Comparison of ENCODE assay signal across 21 mouse cellular contexts in the genomic region with DNA sequence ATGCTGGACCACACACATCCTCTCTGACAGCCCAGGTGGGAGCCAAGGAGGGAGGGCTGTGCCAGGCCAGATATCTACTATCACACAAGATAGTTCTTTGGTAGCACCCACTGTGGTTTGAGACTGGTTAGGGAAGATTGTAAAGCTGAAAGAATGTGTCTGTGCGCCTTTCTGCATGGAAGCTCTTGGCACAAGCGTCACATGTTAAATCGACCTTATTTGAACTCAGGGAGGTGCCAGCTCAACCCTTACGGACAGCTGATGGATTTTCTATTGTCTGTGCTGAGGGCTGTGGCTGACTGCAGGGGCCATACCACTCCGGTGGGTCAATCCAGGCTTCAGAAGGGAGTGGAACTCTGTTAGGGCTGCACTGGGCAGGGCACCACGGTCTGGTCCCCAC. TPM values are rescaled to one million over a fixed set of nuclear protein-coding genes. Genes with fewer than 3 reads are reported as not detected.
A peak's percentile ranks its signal among the peaks of the same experiment; 100 is the strongest.
DNase-seq lines count a peak whose midpoint lies in the region; ATAC-seq and TF ChIP-seq lines count a peak whose summit lies in the region.
"Had no signal": no experiment of that assay in that cellular context is flagged by ENCODE, and none has a peak within 500 bp of the region (broad histone marks: within the 10 kb centered on the region; RNA-seq: fewer than 3 reads in every experiment).

No protein-coding gene starts in this region.

- peak overlapping the region; percentile 19; the same call in 1 of the 2 replicates for H3K9ac ChIP-seq in midbrain, postnatal 0 days (replicated peaks; ENCODE audit: low read length, poor library complexity, severe bottlenecking)
- H3K9ac ChIP-seq in midbrain, embryonic 14.5 days (replicated peaks; ENCODE audit: low read length): no peak overlapping the region
- H3K9ac ChIP-seq: forebrain, postnatal 0 days; liver, embryonic 14.5 days; neural tube, embryonic 13.5 days had no signal

- peak overlapping the region; percentile 68; the same call in 1 of the 2 replicates for H3K27ac ChIP-seq in gastrocnemius, adult 2 months
- H3K27ac ChIP-seq in layer of hippocampus, adult 2 months: peak overlapping the region; percentile 88
- H3K27ac ChIP-seq in midbrain, postnatal 0 days (ENCODE audit: low read depth, low read length): no peak overlapping the region
- no peak overlapping the region for H3K27ac ChIP-seq in midbrain, embryonic 14.5 days (replicated peaks; ENCODE audit: low read depth, low read length)
- H3K27ac ChIP-seq: embryonic facial prominence, embryonic 10.5 days; liver, embryonic 14.5 days; macrophage had no signal

- H3K4me2 ChIP-seq in midbrain, postnatal 0 days (ENCODE audit: low read depth, low read length, poor library complexity, severe bottlenecking): no peak overlapping the region
- no peak overlapping the region for H3K4me2 ChIP-seq in midbrain, embryonic 14.5 days (ENCODE audit: low read length)
- H3K4me2 ChIP-seq: neural tube, embryonic 13.5 days had no signal

- H3K4me3 ChIP-seq in gastrocnemius, adult 2 months: no peak overlapping the region
- no peak overlapping the region for H3K4me3 ChIP-seq in layer of hippocampus, adult 2 months
- H3K4me3 ChIP-seq in midbrain, postnatal 0 days (ENCODE audit: low read depth, low read length): no peak overlapping the region
- H3K4me3 ChIP-seq in midbrain, embryonic 14.5 days (replicated peaks; ENCODE audit: low read depth, low read length): no peak overlapping the region
- H3K4me3 ChIP-seq: embryonic facial prominence, embryonic 10.5 days; neural tube, embryonic 13.5 days had no signal

- peaks cover 38% of the 10 kb centered on the region for H3K36me3 ChIP-seq in midbrain, postnatal 0 days (ENCODE audit: insufficient read depth, low read length)
- peaks cover 61% of the 10 kb centered on the region for H3K36me3 ChIP-seq in midbrain, embryonic 14.5 days (ENCODE audit: control insufficient read depth, insufficient read depth, low read length)
- H3K36me3 ChIP-seq: G1E had no signal

- peak; percentile 28 for DNase-seq in cerebellum, adult 11-12 months
- DNase-seq in cerebellum, adult 8-10 months: no peak
- no peak for DNase-seq in gastrocnemius, adult 2 months
- no peak for DNase-seq in gastrocnemius, adult 18-20 months (ENCODE audit: low spot score)
- DNase-seq in layer of hippocampus, adult 2 months (ENCODE audit: low spot score in 2 of 2): no peak
- no peak for DNase-seq in layer of hippocampus, postnatal 25 days (ENCODE audit: extremely low spot score in 1 of 2, low spot score in 1 of 2)
- DNase-seq in midbrain, postnatal 0 days (ENCODE audit: low spot score): no peak
- no peak for DNase-seq in midbrain, embryonic 14.5 days
- DNase-seq: forebrain, postnatal 0 days; gastrocnemius, postnatal 10 days; heart, adult 18-20 months; kidney, adult 8-10 months; layer of hippocampus, postnatal 36 days; spleen, adult 18-20 months; thymus, adult 2 months had no signal

- 42% methylated on average over 6 of the region's 6 CpGs for WGBS in midbrain, postnatal 0 days
- WGBS in midbrain, embryonic 14.5 days: 38% methylated on average over 6 of the region's 6 CpGs

- ATAC-seq in midbrain, postnatal 0 days (ENCODE audit: low FRiP score): no peak
- no peak for ATAC-seq in midbrain, embryonic 14.5 days (ENCODE audit: low FRiP score, low TSS enrichment)
- ATAC-seq: CD4-positive, CD25-positive, alpha-beta regulatory T cell, adult 4 months; forebrain, postnatal 0 days had no signal

- H3K9me3 ChIP-seq in midbrain, postnatal 0 days (ENCODE audit: low read length): no peaks in the 10 kb centered on the region
- H3K9me3 ChIP-seq in midbrain, embryonic 14.5 days (ENCODE audit: control insufficient read depth, low read length): no peaks in the 10 kb centered on the region
- H3K9me3 ChIP-seq: embryonic facial prominence, embryonic 10.5 days; neural tube, embryonic 13.5 days had no signal

- TF ChIP-seq CTCF in gastrocnemius, adult 2 months (IDR thresholded peaks at IDR 0.05): no peak
- no peak for TF ChIP-seq CTCF in layer of hippocampus, adult 2 months (conservative IDR thresholded peaks at IDR 0.05)
- TF ChIP-seq CTCF in midbrain, postnatal 0 days (IDR thresholded peaks at IDR 0.05): no peak

- peaks cover 4% of the 10 kb centered on the region for H3K4me1 ChIP-seq in midbrain, postnatal 0 days (ENCODE audit: insufficient read depth, low read length)
- peaks cover 14% of the 10 kb centered on the region for H3K4me1 ChIP-seq in midbrain, embryonic 14.5 days (ENCODE audit: control insufficient read depth, insufficient read depth, low read length)

- intact Hi-C loops in gastrocnemius, adult 2 months (cut with DNase I): no loop called here

- no peaks in the 10 kb centered on the region for H3K27me3 ChIP-seq in midbrain, postnatal 0 days (ENCODE audit: insufficient read depth, low read length)
- H3K27me3 ChIP-seq in midbrain, embryonic 14.5 days (ENCODE audit: control insufficient read depth, insufficient read depth, low read length): no peaks in the 10 kb centered on the region
- H3K27me3 ChIP-seq: neural tube, embryonic 13.5 days had no signal

RNA-seq across cellular contexts. Expression of gene Wscd1, which starts 22.3 kb away (rescaled TPM):
- 1 to 10 TPM; 1.8 to 2.4 TPM for total RNA-seq in gastrocnemius, adult 2 months (2021)
- 1 to 10 TPM; 1.1 to 2.1 TPM for total RNA-seq in gastrocnemius, adult 18-20 months (2021)
- 100 to 1,000 TPM; 111 to 114 TPM for total RNA-seq in layer of hippocampus, adult 2 months (2021)
- total RNA-seq in layer of hippocampus, postnatal 25 days (2021): 100 to 1,000 TPM; 117 to 124 TPM
- total RNA-seq in midbrain, postnatal 0 days (2014; rRNA removed): 143 and 167 TPM in 2 replicates
- 81.5 and 82.4 TPM in 2 replicates for polyA plus RNA-seq in midbrain, postnatal 0 days (2015; fragmentation: Nextera tagmentation; extraction: Ambion mirVana)
- polyA plus RNA-seq in midbrain, embryonic 14.5 days (2014; fragmentation: Nextera tagmentation; extraction: Ambion mirVana): 62.7 and 67.1 TPM in 2 replicates
- polyA plus RNA-seq: CD4-positive, CD25-positive, alpha-beta regulatory T cell, adult 4 months; G1E; macrophage had no signal

Comparison
In these comparisons a context has a peak if more than half of its experiments do, and no peak if none do; other contexts are left out.
1. H3K27ac ChIP-seq: peak in gastrocnemius, adult 2 months (single experiment) and layer of hippocampus, adult 2 months (single experiment); none in midbrain, postnatal 0 days (single experiment) and midbrain, embryonic 14.5 days (single experiment).
2. RNA of gene Wscd1, which starts 22.3 kb away (total RNA-seq): 143 to 167 TPM in midbrain, postnatal 0 days, 117 to 124 TPM in layer of hippocampus, postnatal 25 days and 111 to 114 TPM in layer of hippocampus, adult 2 months; 1.8 to 2.4 TPM in gastrocnemius, adult 2 months and 1.1 to 2.1 TPM in gastrocnemius, adult 18-20 months; every median in the first group is over 10 times any median in the second.